Mouse (Mus musculus) liver, embryonic 14.5 days (tissue): ENCODE measurements around the gene Arhgap24.

ENCODE experiments used
- CTCF ChIP-seq: IDR thresholded peaks from 2 replicates; pipeline ENCODE4 v1.5.1; 2016; ENCODE audit warnings: antibody characterized with exemption, low read depth, control low read depth
- EP300 ChIP-seq: IDR thresholded peaks from 2 replicates; pipeline ENCODE4 v1.6.1; 2016; ENCODE audit warnings: antibody characterized with exemption, low read depth

- TF ChIP-seq CTCF, result no peak
- no peak for TF ChIP-seq EP300
These were observed 332.1 kb downstream of the Arhgap24 start for GRCm38 (mm10) chr5:102813271-102813670.
